Mouse (Mus musculus): ENCODE results near the gene Fam193b.

The Fam193b gene

DNA sequence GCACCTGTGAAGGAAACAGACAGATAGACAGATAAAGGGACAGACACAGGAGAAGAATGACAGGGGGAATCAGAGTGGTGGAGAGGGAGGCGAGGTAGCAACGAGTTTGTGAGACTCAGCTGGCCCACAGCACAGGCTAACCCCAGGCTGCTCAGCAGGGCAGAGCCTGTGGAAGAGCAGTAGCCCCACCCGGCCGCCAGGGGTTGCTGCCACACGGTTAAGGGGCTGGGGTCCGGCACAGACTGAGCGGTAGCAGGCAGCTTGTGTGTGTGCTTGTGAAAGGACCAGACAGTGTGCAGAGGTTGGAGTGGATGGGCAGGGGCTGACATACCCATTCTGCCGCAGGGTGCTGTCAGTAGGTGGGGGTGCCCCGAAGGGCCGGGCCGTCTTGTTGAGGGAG lies 63.0 kb downstream of the Fam193b start:
- Histone ChIP-seq H3K36me3 (ENCODE audit: control insufficient read depth, insufficient read depth, low read length, poor library complexity, severe bottlenecking) (peaks cover 11% of the 10 kb centered on the region), H3K27me3 (ENCODE audit: control insufficient read depth, insufficient read depth, low read length, poor library complexity, severe bottlenecking) (no peaks in the 10 kb centered on the region)
- DNase-seq (ENCODE audit: low read depth, low spot score) = no peak

DNA sequence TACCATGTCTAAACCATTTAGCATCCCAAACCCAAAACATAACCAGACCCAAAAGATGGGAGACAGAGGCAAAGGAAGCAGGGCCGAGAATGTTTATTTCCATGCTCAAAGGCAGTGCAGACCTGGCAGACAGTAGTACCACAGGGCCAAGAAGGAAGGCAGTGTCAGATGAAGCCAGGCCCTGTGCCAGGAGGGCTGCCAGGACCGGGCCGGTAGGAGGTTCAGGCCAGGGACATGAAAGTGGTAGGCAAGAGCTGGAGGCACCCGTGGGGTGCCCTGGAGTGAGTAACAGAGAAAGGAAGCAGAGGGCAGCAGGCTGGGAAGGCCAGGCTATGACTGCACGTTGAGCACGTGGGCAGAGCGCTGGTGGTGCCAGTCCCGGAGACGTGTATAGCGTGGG lies 64.2 kb downstream of the Fam193b start:
- H3K27me3 ChIP-seq (ENCODE audit: control insufficient read depth, insufficient read depth, low read length, poor library complexity, severe bottlenecking) = no peaks in the 10 kb centered on the region
- no peak for DNase-seq (ENCODE audit: low read depth, low spot score)
- H3K36me3 ChIP-seq (ENCODE audit: control insufficient read depth, insufficient read depth, low read length, poor library complexity, severe bottlenecking) = peaks cover 11% of the 10 kb centered on the region

DNA sequence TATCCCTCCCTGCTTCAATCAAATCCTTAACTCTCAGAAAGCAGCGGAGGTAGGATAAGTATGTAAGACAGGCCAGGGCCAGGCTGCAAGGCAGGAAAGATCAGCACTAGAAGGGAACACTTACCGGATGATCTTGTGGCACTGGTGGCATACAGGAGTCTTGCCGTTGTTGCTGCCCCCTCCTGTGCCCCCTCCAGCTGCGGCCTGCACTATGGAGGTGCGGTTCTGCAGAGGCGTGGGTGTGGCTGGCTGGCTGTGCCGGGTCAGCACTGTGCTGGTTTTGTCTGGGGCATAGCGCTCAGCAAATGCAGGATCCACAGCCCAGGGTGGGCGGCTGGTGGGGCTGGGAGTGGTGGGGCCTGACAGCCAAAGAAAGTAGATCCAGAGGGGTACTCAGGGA lies 65.1 kb downstream of the Fam193b start:
- DNase-seq (ENCODE audit: low read depth, low spot score) = no peak
- H3K36me3 ChIP-seq (ENCODE audit: control insufficient read depth, insufficient read depth, low read length, poor library complexity, severe bottlenecking) = peaks cover 11% of the 10 kb centered on the region
- H3K27me3 ChIP-seq (ENCODE audit: control insufficient read depth, insufficient read depth, low read length, poor library complexity, severe bottlenecking) = no peaks in the 10 kb centered on the region

DNA sequence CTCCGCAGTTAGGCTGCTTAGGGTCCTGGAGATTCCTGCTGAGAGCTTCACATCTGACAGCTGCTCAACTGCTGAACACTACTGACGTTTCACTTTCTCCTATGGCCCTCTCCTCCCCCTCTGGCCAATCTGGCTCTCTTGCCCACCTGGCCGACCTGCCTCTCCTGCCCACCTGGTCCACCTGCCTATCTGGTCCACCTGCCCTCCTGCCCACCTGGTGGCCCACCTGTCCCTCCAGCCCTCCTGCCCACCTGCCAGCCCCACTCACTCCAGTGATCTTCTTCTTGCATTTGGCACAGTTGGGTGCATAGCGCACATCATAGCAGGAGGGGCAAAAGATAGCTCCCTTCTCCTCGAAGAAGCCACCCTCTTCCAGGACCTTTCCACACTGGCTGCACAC lies 66.5 kb downstream of the Fam193b start:
- peaks cover 11% of the 10 kb centered on the region for H3K36me3 ChIP-seq (ENCODE audit: control insufficient read depth, insufficient read depth, low read length, poor library complexity, severe bottlenecking)
- DNase-seq (ENCODE audit: low read depth, low spot score) = no peak

DNA sequence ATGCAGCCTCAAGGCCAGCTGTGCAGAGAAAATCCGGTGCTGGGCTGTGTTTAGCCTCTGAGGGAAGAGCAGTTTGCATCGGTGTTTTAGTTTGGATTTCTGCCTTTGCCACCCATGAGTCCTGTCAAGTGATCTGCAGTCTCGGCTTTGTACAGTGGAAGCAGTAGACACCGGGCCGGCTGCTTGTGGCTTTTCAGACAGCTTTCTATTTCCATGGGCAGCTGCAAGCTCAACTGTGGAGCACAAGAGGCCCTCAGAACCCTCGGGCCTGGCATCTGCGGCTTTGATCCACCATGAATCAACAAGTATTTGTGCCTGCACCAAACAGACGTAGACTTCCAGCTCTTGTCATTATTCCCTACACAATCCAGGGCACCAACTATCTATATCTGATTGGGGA lies 68.5 kb downstream of the Fam193b start:
- Histone ChIP-seq H3K36me3 (ENCODE audit: control insufficient read depth, insufficient read depth, low read length, poor library complexity, severe bottlenecking) (peaks cover 11% of the 10 kb centered on the region), H3K27me3 (ENCODE audit: control insufficient read depth, insufficient read depth, low read length, poor library complexity, severe bottlenecking) (no peaks in the 10 kb centered on the region)
- DNase-seq (ENCODE audit: low read depth, low spot score) = no peak

More for the DNA sequence above, 66.5 kb downstream of the Fam193b start:
- H3K27me3 ChIP-seq (ENCODE audit: control insufficient read depth, insufficient read depth, low read length, poor library complexity, severe bottlenecking) = no peaks in the 10 kb centered on the region

DNA sequence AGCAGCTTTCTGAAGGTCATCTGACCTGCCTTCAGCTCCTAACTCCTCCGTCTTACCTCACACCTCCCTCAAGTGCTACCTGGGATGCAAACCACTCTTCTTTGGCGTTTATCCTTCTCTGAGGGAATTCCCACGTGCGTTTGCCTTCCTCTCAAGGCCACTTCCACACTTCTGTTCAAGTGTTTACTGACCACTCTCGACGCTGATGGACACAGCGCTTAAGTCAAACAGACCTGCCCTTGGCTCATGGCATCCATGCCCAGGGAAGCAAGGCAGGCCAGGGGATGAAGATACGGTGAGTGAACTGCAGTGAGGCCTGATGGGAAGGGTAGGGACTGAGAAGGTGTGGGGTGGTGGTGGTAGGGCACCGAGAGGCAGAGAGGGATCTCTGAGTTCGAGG lies 70.3 kb downstream of the Fam193b start:
- H3K36me3 ChIP-seq (ENCODE audit: control insufficient read depth, insufficient read depth, low read length, poor library complexity, severe bottlenecking) = peaks cover 5% of the 10 kb centered on the region
- no peaks in the 10 kb centered on the region for H3K27me3 ChIP-seq (ENCODE audit: control insufficient read depth, insufficient read depth, low read length, poor library complexity, severe bottlenecking)
- DNase-seq (ENCODE audit: low read depth, low spot score) = no peak

DNA sequence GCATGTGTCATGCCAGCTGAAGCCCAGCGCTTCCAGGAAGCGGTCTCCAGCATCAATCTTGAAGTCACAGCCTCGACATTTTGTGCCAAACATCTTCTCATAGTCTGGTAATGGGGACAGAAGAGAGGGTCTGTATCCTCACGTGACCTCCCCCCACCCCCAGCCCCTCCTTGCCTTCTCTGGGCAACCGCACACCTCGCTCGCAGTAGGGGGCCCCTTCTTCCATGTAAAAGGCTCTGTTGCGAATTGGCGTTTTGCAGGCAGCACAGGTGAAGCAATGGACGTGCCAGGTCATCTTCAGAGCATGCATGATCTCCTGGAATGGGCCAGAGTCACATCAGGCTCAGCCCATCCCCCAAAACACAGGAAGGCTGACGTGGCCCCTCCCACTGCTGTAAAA lies 72.0 kb downstream of the Fam193b start:
- Histone ChIP-seq H3K27me3 (ENCODE audit: control insufficient read depth, insufficient read depth, low read length, poor library complexity, severe bottlenecking) (no peaks in the 10 kb centered on the region), H3K36me3 (ENCODE audit: control insufficient read depth, insufficient read depth, low read length, poor library complexity, severe bottlenecking) (no peaks in the 10 kb centered on the region; the same call in 1 of the 2 replicates)
- DNase-seq (ENCODE audit: low read depth, low spot score) = no peak

DNA sequence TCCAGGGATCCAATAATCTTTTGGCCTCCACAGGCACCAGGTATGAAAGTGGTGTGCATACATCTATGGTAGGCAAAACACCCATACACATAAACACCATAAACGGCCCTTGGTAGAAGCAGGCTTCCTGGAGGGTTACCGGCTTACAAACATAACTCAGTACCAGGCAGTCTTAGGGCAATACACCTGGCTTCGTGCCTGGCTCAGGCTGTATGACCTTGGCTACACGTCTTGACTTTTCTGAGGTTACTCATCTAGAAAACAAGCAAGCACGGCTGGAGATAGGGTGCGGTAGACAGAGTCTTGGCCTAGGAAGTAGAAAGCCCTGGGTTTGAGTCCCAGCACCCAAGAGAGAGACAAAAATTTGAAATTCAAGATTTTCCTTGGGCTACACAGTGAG lies 74.3 kb downstream of the Fam193b start:
- Histone ChIP-seq H3K27me3 (ENCODE audit: control insufficient read depth, insufficient read depth, low read length, poor library complexity, severe bottlenecking) (no peaks in the 10 kb centered on the region; the same call in 1 of the 2 replicates), H3K36me3 (ENCODE audit: control insufficient read depth, insufficient read depth, low read length, poor library complexity, severe bottlenecking) (no peaks in the 10 kb centered on the region; the same call in 1 of the 2 replicates)
- DNase-seq (ENCODE audit: low read depth, low spot score) = no peak

DNA sequence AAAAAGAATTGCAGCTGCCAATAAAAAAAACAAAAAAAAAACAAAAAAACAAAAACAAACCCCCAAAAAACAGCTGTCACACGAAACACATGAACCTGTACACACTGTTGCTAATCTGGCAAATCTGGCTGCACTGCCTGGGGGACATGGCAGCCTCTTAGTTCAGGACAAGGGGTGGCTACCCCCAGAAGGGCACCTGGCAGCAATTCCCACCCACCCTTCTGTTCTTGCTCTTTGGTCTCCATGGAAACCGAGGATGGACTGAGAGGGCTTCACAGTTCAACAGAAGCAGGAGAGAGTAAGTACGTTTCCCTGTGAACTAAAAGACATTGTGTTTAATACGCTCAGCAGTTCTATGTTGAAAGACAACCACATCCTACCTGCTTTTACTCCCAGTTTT lies 75.2 kb downstream of the Fam193b start:
- Histone ChIP-seq H3K36me3 (ENCODE audit: control insufficient read depth, insufficient read depth, low read length, poor library complexity, severe bottlenecking) (no peaks in the 10 kb centered on the region; the same call in 1 of the 2 replicates), H3K27me3 (ENCODE audit: control insufficient read depth, insufficient read depth, low read length, poor library complexity, severe bottlenecking) (no peaks in the 10 kb centered on the region; the same call in 1 of the 2 replicates)
- no peak for DNase-seq (ENCODE audit: low read depth, low spot score)

DNA sequence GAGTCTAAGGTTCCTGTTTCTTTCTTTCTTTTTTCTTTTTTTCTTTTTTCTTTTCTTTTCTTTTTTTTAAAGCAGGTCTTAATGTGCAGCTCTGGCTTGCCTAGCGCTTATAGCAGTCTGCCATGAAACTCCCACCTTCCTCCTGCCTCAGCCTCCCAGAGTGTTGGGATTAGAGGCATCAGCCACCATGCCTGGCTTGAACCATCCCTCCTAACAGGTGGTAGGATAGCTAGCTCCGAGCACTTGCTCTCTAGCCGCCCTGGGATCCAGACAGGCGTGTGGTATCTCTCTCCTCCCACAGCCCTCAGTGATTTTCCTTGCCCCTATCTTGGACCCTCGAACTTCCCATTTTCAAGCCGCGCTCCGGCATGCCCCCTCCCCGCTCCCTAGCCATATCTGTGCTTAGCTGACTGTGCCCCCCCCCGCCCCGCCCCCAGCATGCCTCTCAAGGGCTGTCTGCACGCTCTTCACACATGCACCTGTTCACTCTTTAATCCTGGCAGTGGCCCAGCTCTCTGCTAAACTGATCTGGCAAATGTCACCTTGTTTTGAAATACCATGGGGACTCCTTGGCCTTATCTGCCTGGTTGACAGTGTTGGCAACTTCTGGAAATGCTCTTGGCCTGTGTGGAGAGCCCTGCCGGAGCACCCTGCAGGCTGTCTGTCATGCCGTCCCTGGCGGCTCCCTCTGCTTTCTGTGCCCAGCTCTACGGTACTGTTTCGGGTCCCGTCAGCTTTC lies 75.9 kb downstream of the Fam193b start:
- H3K36me3 ChIP-seq (ENCODE audit: control insufficient read depth, insufficient read depth, low read length, poor library complexity, severe bottlenecking) = no peaks in the 10 kb centered on the region; the same call in 1 of the 2 replicates
- no peak for DNase-seq (ENCODE audit: low read depth, low spot score)
- no peaks in the 10 kb centered on the region; the same call in 1 of the 2 replicates for H3K27me3 ChIP-seq (ENCODE audit: control insufficient read depth, insufficient read depth, low read length, poor library complexity, severe bottlenecking)

DNA sequence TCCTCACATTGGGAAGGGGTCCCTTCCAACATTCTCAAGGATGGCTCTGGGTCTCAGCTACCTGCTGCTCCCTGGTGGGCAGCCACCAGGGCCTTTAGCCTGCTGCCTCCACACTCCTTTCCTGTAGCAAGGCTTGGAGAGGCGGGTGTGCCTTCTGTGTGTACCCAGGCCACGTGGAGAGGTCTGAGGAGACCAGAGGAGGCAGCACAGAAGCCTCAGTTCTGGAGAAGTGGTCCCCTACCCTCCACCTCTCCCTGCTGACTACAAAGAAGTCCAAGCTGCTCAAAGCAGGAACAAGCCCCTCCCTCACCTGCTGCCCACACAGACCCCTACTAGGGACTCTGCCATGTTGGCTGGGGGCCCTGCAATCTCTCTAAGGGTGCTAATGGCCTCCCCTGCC lies 76.7 kb downstream of the Fam193b start:
- no peaks in the 10 kb centered on the region; the same call in 1 of the 2 replicates for H3K36me3 ChIP-seq (ENCODE audit: control insufficient read depth, insufficient read depth, low read length, poor library complexity, severe bottlenecking)
- H3K27me3 ChIP-seq (ENCODE audit: control insufficient read depth, insufficient read depth, low read length, poor library complexity, severe bottlenecking) = no peaks in the 10 kb centered on the region; the same call in 1 of the 2 replicates
- DNase-seq (ENCODE audit: low read depth, low spot score) = no peak
